Mouse (Mus musculus): ENCODE results near the gene Exosc7. TPM values are rescaled to one million over a fixed set of nuclear protein-coding genes. Genes with fewer than 3 reads are reported as not detected.

Gene Exosc7
- polyA plus RNA-seq, 1 experiment from 2014 or later = 122 TPM

DNA sequence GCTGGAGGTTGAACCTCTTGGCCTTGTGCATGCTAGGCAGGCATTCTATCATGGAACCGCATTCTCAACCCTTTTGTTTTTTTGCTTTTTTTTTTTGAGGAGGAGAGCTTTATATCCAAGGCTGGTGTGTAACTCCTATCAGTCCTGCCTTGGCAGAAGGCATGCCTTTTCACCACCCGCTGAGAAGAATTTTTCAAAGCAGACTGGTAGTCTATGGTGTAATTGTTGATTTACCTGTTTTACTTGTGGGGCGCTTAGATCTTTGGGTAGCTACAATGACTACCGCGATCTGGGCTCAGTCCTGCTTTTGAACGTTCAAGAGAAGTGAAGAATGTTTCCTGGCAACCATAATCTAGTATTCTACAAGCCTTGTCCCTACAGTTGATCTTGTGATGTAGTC lies 916 bp downstream of the Exosc7 start:
- WGBS = 76% methylated on average over 6 of the region's 6 CpGs
- peaks cover 24% of the 10 kb centered on the region for H3K4me1 ChIP-seq (replicated peaks)
- DNase-seq (ENCODE audit: low spot score) = no peak
- peak overlapping the region; percentile 96 for H3K4me3 ChIP-seq
- no peaks in the 10 kb centered on the region for H3K9me3 ChIP-seq
- peak overlapping the region; percentile 99 for H3K27ac ChIP-seq
- peaks cover 39% of the 10 kb centered on the region for H3K36me3 ChIP-seq
- H3K27me3 ChIP-seq (ENCODE audit: insufficient read depth, poor library complexity, severe bottlenecking) = no peaks in the 10 kb centered on the region

- Histone ChIP-seq H3K27ac (no peak overlapping the region), H3K36me3 (peaks cover 49% of the 10 kb centered on the region), H3K4me1 (replicated peaks) (peaks cover 24% of the 10 kb centered on the region), H3K4me3 (no peak overlapping the region), H3K9me3 (no peaks in the 10 kb centered on the region), H3K27me3 (ENCODE audit: insufficient read depth, poor library complexity, severe bottlenecking) (no peaks in the 10 kb centered on the region)
- WGBS = 93% methylated on average over 1 of the region's 1 CpGs
- no peak for DNase-seq (ENCODE audit: low spot score)
Measured at GRCm38 (mm10) chr9:123115566-123115965, 2.6 kb downstream of the Exosc7 start.

DNA sequence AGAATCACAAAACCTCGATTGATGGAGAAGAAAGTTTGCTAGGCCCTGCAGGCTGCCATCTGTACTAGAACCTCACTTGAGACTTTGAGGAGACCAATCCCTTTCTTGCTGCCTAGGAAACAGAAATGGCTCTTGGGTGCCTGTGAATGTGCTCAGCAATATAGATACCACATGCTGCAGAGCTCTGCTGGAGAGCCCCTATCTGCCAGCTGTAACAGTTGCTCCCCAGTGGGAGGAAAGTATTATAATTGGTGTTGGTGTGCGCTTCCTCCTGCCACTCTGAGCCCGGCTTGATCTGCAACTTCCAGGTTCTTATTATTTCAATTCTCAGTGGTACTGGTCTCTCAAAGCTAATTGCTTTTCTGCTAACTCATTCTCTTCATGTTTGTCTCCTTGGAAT lies 10.0 kb downstream of the Exosc7 start:
- H3K27me3 ChIP-seq (ENCODE audit: insufficient read depth, poor library complexity, severe bottlenecking) = no peaks in the 10 kb centered on the region
- no peak for DNase-seq (ENCODE audit: low spot score)
- H3K9me3 ChIP-seq = no peaks in the 10 kb centered on the region
- no peaks in the 10 kb centered on the region for H3K4me1 ChIP-seq (replicated peaks)
- no peak overlapping the region for H3K4me3 ChIP-seq
- H3K36me3 ChIP-seq = peaks cover 93% of the 10 kb centered on the region
- H3K27ac ChIP-seq = no peak overlapping the region
- 90% methylated on average over 3 of the region's 3 CpGs for WGBS

GRCm38 (mm10) chr9:123123571-123124412 lies 10.8 kb downstream of the Exosc7 start:
- WGBS = 95% methylated on average over 6 of the region's 6 CpGs
- Histone ChIP-seq H3K9me3 (no peaks in the 10 kb centered on the region), H3K4me3 (no peak overlapping the region), H3K27me3 (ENCODE audit: insufficient read depth, poor library complexity, severe bottlenecking) (no peaks in the 10 kb centered on the region), H3K36me3 (peaks cover 93% of the 10 kb centered on the region), H3K4me1 (replicated peaks) (no peaks in the 10 kb centered on the region), H3K27ac (no peak overlapping the region)
- no peak for DNase-seq (ENCODE audit: low spot score)

- 92% methylated on average over 2 of the region's 2 CpGs for WGBS
- no peak overlapping the region for H3K27ac ChIP-seq
- H3K27me3 ChIP-seq (ENCODE audit: insufficient read depth, poor library complexity, severe bottlenecking) = no peaks in the 10 kb centered on the region
- no peaks in the 10 kb centered on the region for H3K9me3 ChIP-seq
- no peak overlapping the region for H3K4me3 ChIP-seq
- peaks cover 93% of the 10 kb centered on the region for H3K36me3 ChIP-seq
- H3K4me1 ChIP-seq (replicated peaks) = no peaks in the 10 kb centered on the region
- DNase-seq (ENCODE audit: low spot score) = no peak
Measured at GRCm38 (mm10) chr9:123124413-123124981, 11.5 kb downstream of the Exosc7 start.

- 96% methylated on average over 6 of the region's 6 CpGs for WGBS
- no peaks in the 10 kb centered on the region for H3K4me1 ChIP-seq (replicated peaks)
- H3K4me3 ChIP-seq = no peak overlapping the region
- no peaks in the 10 kb centered on the region for H3K27me3 ChIP-seq (ENCODE audit: insufficient read depth, poor library complexity, severe bottlenecking)
- DNase-seq (ENCODE audit: low spot score) = no peak
- peaks cover 94% of the 10 kb centered on the region for H3K36me3 ChIP-seq
- no peak overlapping the region for H3K27ac ChIP-seq
- no peaks in the 10 kb centered on the region for H3K9me3 ChIP-seq
Measured at GRCm38 (mm10) chr9:123127663-123128062, 14.6 kb downstream of the Exosc7 start.

- no peak for DNase-seq (ENCODE audit: low spot score)
- 89% methylated on average over 3 of the region's 3 CpGs for WGBS
- no peaks in the 10 kb centered on the region for H3K4me1 ChIP-seq (replicated peaks)
- H3K27ac ChIP-seq = no peak overlapping the region
- no peaks in the 10 kb centered on the region for H3K9me3 ChIP-seq
- H3K27me3 ChIP-seq (ENCODE audit: insufficient read depth, poor library complexity, severe bottlenecking) = no peaks in the 10 kb centered on the region
- peaks cover 100% of the 10 kb centered on the region for H3K36me3 ChIP-seq
- no peak overlapping the region for H3K4me3 ChIP-seq
Measured at GRCm38 (mm10) chr9:123132994-123133393, 20.0 kb downstream of the Exosc7 start.

DNA sequence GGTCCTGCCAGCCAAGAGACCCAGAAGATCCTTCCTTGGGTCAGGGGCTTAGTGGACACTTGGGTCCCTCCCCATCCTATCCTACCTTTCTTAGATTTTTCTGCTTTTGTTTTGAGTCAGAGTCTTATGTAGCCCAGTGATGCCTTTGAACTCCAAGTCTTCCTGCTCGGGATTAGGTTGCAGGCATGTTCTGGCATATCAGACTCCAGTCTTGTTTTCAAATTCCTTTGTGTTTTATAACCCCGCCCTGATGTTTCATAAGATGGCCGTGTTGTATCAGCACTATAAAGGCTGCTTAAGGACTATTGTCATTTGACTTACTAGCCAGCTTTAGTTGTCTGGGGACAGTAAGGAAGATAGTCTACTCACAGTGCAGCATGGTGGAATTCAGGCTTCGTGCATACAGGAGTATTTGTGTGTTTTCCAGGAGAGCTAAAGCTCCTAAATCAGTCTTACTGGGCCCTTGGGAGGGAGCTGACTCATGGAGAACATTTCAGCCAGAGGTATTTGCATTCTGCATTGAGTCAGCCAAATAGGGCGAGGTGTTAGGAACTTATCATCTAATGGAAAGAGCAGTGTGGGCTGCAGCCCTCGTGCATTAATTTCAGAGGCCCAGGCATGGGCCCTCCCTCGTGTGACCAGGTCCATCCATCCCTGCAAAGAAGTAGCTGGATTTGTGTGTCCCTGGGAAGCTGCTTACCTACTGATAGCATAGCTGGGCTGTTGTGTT lies 24.1 kb downstream of the Exosc7 start:
- no peaks in the 10 kb centered on the region for H3K27me3 ChIP-seq (ENCODE audit: insufficient read depth, poor library complexity, severe bottlenecking)
- H3K4me1 ChIP-seq (replicated peaks) = no peaks in the 10 kb centered on the region
- H3K36me3 ChIP-seq = peaks cover 99% of the 10 kb centered on the region
- no peak overlapping the region for H3K4me3 ChIP-seq
- no peak for DNase-seq (ENCODE audit: low spot score)
- peaks cover 3% of the 10 kb centered on the region; the same call in 1 of the 2 replicates for H3K9me3 ChIP-seq
- H3K27ac ChIP-seq = no peak overlapping the region
- 92% methylated on average over 7 of the region's 7 CpGs for WGBS

DNA sequence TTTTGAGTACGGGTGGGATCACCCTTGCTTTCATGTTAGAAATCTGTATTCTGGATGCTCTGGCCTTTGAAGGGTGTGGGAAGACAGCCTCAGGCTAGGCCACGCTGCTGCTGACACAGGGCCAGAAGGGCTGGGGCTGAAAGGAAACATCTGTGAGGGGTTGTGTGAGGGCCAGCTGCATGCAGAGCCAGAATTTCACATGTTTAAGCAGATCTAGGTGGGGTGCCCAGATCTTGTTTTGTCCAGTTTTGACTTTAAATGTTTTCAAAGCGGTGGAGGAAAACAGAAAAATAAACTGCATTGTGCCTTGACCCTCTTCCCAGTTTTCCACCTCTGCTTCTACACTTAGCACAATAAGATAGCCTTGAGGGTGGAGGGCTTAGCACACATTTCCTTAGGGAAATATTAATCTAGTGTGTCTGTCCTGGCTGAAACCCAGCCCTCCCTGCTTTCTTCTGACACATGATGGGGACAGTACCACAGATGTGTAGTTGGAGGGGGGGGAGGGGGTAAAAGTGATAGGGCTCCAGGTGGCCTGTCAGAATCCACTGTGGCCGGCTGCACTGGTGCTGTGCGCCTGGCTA lies 26.0 kb downstream of the Exosc7 start:
- H3K9me3 ChIP-seq = peaks cover 12% of the 10 kb centered on the region
- H3K36me3 ChIP-seq = peaks cover 99% of the 10 kb centered on the region
- DNase-seq (ENCODE audit: low spot score) = peak; percentile 12
- no peak overlapping the region for H3K4me3 ChIP-seq
- 81% methylated on average over 5 of the region's 5 CpGs for WGBS
- no peaks in the 10 kb centered on the region for H3K4me1 ChIP-seq (replicated peaks)
- no peaks in the 10 kb centered on the region for H3K27me3 ChIP-seq (ENCODE audit: insufficient read depth, poor library complexity, severe bottlenecking)
- H3K27ac ChIP-seq = no peak overlapping the region

- no peak for DNase-seq (ENCODE audit: low spot score)
- no peak overlapping the region for H3K27ac ChIP-seq
- no peak overlapping the region for H3K4me3 ChIP-seq
- 89% methylated on average over 4 of the region's 4 CpGs for WGBS
- no peaks in the 10 kb centered on the region for H3K4me1 ChIP-seq (replicated peaks)
- peaks cover 18% of the 10 kb centered on the region for H3K9me3 ChIP-seq
- H3K27me3 ChIP-seq (ENCODE audit: insufficient read depth, poor library complexity, severe bottlenecking) = no peaks in the 10 kb centered on the region
- peaks cover 94% of the 10 kb centered on the region for H3K36me3 ChIP-seq
Measured at GRCm38 (mm10) chr9:123139887-123140614, 27.0 kb downstream of the Exosc7 start.

- 86% methylated on average over 5 of the region's 5 CpGs for WGBS
Measured at GRCm38 (mm10) chr9:123148430-123148829, 35.4 kb downstream of the Exosc7 start.

More at GRCm38 (mm10) chr9:123148430-123148829, 35.4 kb downstream of the Exosc7 start:
- no peak for DNase-seq (ENCODE audit: low spot score)
- Histone ChIP-seq H3K27me3 (ENCODE audit: insufficient read depth, poor library complexity, severe bottlenecking) (no peaks in the 10 kb centered on the region), H3K9me3 (peaks cover 19% of the 10 kb centered on the region), H3K27ac (no peak overlapping the region), H3K36me3 (peaks cover 19% of the 10 kb centered on the region), H3K4me3 (no peak overlapping the region), H3K4me1 (replicated peaks) (no peaks in the 10 kb centered on the region)

Measured in hindbrain, embryonic 10.5 days (tissue).